Mouse (Mus musculus): ENCODE data around the gene Tspan18.

Tspan18 gene

GRCm38 (mm10) chr2:93160467-93161035 is 173.8 kb downstream of the Tspan18 start:
- DNase-seq (ENCODE audit: low spot score) = no peak

GRCm38 (mm10) chr2:93154486-93155032 is 179.7 kb downstream of the Tspan18 start:
- no peak for DNase-seq (ENCODE audit: low spot score)

DNA sequence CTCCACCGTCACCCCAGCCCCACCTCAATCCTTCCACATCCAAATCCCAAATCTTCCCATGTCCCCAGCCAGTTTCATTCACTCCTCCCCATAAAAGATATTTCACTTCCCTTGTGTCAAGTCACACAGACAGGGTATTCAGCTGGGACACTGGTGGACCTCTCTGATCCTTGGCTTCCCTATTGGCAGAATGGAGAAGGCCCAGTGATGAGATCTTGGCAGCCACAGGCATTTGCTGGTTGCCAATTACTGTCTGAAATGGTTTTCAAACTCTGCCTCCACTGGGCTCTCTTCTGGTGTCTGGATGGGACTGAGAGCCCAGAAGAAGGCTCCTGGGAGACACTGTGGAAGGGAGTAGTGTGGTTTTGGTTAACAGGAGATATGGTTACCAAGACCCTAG is 180.5 kb downstream of the Tspan18 start:
- no peak for DNase-seq (ENCODE audit: low spot score)

DNA sequence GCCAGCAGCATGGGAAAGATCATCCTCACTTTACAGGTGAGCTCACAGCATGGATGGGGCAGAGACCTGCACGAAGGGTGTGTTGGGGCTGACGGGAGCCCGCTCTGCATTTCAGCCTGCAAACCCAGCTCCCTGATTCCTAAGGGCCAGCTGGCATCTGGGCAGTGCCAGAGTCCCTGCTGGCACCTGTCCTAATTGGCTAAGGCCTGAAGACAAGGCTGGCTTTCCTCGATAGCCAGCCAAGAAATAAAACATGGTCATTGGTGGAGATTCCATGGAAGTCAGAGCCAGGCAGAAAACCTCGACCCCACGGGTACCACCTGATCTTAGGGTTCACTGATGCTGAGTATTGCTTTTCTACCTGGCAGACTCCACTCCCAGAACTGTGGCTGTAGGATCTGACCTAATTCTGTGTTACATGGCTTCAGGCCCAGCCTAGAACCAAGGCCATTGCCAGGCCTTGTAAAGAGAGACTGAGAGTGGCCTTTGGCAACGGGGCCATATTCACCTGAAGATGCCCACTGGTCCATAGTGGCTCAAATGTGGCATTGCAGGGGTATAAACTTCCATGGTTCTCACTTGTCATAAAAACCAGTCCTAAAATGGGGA is 181.3 kb downstream of the Tspan18 start:
- no peak for DNase-seq (ENCODE audit: low spot score)

- no peak for DNase-seq (ENCODE audit: low spot score)
Observed at GRCm38 (mm10) chr2:93152191-93152601, 182.1 kb downstream of the Tspan18 start.

All from ovary, postnatal 10 days (tissue).